Mouse (Mus musculus): Measurements from ENCODE around the gene Gtf3a.
"Not testable (repeated sequence)": the region's sequence is repeated elsewhere in the genome, so short reads cannot be mapped to it uniquely, and the experiment has no call there.

Gene Gtf3a

DNA sequence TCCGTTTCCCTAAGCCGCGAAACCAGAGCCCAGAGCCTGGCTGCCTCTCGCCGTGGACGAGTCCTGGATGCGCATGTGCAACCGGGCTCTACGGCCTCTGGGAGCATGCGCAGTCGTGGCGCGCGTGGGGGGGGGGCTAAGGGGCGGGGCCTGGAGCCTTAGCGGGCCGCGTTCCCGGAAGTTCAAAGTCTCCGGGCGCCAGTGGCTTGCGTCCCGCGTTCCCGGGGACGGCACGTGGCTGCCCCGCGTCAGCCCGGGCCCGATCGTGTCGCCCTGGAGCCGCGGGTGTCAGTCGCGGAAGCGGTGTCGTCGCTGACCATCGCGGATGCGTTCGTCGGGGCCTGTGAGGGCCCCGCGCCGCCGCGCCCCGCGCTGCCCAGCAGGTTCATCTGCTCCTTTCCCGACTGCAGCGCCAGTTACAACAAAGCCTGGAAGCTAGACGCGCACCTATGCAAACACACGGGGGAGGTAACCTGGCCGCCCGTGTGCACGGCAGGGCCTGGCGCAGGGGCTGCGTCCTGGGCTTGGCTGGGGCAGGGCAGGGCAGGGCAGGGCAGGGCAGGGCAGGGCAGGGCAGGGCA is at the start of gene Gtf3a:
Gtf3a (plus strand) TSS at position 150 of the 581 bp plus-strand sequence.
- peak; percentile 95 for DNase-seq (ENCODE audit: inconsistent ontology term)

GRCm38 (mm10) chr5:146900331-146900730 is 48.1 kb upstream of the Gtf3a start:
- no peak for DNase-seq (ENCODE audit: inconsistent ontology term)

DNA sequence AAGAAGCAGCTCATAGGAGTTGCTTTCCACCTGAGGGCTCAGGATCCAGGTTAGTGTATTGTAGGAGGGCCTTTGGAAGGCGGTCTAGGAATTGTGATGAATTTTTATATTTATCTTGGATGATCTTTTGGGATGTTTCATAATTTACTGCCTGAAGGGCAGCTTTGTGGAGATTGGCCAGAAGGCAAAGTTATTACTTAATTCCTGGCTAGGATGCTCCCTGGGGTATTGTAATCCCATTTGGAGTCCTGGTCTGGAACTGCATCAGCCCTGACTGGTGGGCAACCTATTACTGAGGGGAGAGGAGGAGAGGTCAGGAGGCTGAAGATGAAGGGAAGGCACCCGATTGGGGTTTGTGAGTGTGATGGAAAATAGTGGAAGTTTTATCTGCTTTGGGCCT is 47.0 kb upstream of the Gtf3a start:
- no peak for DNase-seq (ENCODE audit: inconsistent ontology term)

DNA sequence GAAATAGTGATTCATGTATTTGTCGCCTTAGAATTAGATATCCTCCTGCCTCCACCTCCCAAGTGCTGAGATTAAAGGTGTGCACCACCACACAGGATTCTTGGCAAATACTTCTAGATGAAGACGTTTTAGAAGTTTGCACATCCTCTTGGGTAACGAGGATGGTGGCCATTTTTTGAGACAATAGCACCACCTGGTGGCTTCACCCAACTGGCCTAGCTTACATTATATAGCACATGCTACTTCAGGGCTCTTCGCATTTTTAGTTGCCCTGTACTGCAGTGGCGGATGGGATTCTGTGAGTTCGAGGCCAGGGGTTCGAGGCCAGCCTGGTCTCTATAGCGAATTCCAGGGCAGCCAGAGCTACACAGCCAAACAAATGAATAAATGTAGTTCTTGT is 44.1 kb upstream of the Gtf3a start:
- peak; percentile 55 for DNase-seq (ENCODE audit: inconsistent ontology term)

GRCm38 (mm10) chr5:146905486-146906172 is 42.8 kb upstream of the Gtf3a start:
- peak; percentile 40 for DNase-seq (ENCODE audit: inconsistent ontology term)

- DNase-seq (ENCODE audit: inconsistent ontology term), result no peak
Observed at GRCm38 (mm10) chr5:146907533-146907932, 40.9 kb upstream of the Gtf3a start.

DNA sequence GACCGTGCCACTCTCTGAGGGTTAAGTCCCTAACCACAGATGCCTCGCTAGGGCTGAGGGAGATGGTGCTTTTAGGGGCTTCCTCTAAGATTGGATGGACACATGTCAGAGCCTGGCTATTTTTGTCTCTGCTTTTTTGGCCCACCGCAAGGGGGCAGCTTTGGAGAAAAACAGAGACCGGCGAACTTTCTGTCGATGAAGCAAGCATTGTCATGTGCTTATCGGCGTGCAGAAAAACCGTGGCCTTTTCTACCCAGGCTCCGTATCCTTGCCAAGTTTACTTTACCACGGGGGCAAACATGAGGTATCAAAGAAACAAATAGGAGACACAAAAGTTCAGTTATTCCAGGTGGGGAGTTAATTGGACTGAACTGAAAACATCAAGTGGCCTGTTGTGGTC is 39.8 kb upstream of the Gtf3a start:
- DNase-seq (ENCODE audit: inconsistent ontology term), result no peak

- no peak for DNase-seq (ENCODE audit: inconsistent ontology term)
Observed at GRCm38 (mm10) chr5:146912206-146912605, 36.3 kb upstream of the Gtf3a start.

- DNase-seq (ENCODE audit: inconsistent ontology term), result no peak
Observed at GRCm38 (mm10) chr5:146913355-146913754, 35.1 kb upstream of the Gtf3a start.

DNA sequence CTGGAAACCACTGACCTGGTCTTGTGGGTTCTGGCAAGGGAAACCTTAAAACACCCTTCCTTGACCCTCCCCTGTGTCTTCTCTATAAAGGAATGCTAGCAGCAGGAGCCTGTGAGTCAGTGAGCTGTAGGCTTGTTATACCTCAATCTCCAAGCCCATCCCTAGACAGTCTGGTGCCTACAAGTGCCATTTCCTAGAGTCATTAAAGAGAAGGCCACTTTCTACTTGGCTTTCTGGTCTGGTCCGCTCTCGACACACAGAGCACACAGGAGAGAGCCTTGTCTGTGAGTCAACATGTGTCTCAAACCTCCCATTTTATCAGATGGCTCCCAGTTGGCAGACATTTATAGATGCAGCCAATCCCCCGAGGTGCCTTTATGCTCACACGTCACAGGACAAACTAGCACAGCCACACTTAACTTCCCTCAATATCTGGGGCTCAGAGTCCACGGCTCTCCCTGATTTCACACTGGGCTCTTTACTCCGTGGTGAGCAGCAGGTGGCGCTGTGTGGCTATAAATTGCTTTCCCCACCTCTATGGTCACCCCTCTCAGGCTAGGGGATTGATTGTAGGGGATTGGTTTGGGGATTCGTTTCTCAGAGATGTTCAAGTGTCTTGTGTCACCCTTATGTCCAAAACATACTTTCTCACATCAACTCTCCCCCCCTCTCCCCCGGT is 34.2 kb upstream of the Gtf3a start:
- peak; percentile 38 for DNase-seq (ENCODE audit: inconsistent ontology term)

GRCm38 (mm10) chr5:146916273-146916672 is 32.2 kb upstream of the Gtf3a start:
- DNase-seq (ENCODE audit: inconsistent ontology term), result no peak

GRCm38 (mm10) chr5:146916806-146917205 is 31.7 kb upstream of the Gtf3a start:
- DNase-seq (ENCODE audit: inconsistent ontology term), result no peak

- DNase-seq (ENCODE audit: inconsistent ontology term), result not testable (repeated sequence)
Observed at GRCm38 (mm10) chr5:146917357-146917756, 31.1 kb upstream of the Gtf3a start.

DNA sequence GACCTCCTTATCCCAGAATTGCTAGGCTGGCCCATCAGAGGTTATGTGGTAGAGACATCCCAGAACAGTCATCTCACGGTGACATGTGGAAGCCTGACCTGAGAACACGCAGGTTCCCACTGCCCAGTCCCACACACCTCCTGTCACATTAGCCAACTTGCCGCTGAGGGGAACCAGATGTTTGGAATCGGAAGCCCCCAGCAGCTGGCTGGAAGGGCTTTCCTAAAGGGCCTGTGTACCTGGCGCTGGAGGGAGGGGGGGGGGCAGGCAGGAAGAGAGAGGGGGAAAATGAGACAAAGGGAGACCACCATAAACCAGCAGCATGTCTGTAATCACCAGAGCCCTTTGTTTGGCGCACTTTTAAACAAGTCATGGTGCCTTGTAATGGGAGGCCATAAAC is 28.6 kb upstream of the Gtf3a start:
- DNase-seq (ENCODE audit: inconsistent ontology term), result no peak

DNA sequence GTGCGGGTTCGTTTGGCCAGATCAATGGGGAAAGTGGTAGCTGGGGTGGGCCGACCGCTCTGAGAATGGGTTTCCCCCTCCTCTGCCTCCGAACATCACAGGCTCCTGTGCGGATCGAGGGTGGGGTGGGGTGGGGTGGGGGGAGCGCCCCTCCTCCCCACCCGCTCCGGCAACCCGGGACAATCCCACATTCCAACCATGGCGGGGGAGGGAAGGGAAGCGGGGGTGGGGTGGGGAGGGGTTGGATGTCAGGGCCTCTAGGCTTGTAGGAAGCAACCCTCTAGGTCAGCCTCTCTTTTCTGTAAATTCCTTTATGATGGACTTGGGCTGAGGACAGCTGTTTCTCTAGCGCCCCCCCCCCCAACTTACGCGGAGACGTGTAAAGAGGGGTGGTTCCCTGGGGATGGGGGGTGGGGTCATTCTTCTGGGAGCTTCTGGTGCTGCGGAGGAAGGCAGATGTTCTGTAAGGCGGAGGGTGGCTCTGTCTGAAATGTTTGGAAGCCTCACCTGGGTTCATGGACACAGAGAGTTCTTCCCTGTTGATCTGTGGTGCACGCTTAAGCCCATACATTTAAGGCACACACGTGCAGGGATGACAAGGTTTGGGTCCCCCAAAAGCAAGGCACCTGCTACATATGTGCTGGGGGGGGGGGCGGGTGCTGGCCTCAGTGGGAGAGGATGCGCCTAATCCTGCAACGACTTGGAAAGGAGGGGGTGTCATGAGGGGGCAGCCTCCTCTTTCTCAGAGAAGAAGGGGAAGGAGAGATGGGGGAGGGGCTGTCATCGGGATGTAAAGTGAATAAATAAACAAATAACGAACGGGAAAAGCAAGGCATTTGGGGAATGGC is 27.9 kb upstream of the Gtf3a start:
- DNase-seq (ENCODE audit: inconsistent ontology term), result no peak

- no peak for DNase-seq (ENCODE audit: inconsistent ontology term)
Observed at GRCm38 (mm10) chr5:146921224-146921623, 27.2 kb upstream of the Gtf3a start.

- no peak for DNase-seq (ENCODE audit: inconsistent ontology term)
Observed at GRCm38 (mm10) chr5:146923547-146923946, 24.9 kb upstream of the Gtf3a start.

GRCm38 (mm10) chr5:146926673-146927072 is 21.8 kb upstream of the Gtf3a start:
- no peak for DNase-seq (ENCODE audit: inconsistent ontology term)

DNA sequence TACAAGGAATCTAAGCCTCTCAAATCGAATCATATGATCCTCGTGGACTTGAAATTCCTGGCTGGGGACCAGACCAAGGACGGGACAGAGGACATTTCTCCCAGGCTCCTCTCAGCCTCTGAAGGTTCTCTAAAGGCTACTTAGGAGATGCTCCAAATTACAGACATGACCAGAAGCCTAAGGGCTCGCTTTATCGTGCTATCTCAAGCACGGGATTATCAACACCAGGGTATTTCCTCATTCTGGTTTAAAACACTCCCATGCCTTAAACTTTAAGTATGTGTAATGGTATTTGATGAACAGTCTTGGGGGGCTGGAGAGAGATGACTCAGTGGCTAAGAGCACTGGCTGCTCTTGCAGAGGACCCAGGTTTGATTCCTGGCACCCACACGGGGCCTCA is 17.0 kb upstream of the Gtf3a start:
- no peak for DNase-seq (ENCODE audit: inconsistent ontology term)

- DNase-seq (ENCODE audit: inconsistent ontology term), result no peak
Observed at GRCm38 (mm10) chr5:146931904-146932553, 16.4 kb upstream of the Gtf3a start.

- DNase-seq (ENCODE audit: inconsistent ontology term), result no peak
Observed at GRCm38 (mm10) chr5:146933466-146933865, 15.0 kb upstream of the Gtf3a start.
